Mouse (Mus musculus): ENCODE measurements around the gene Zfp800. TPM values are rescaled to one million over a fixed set of nuclear protein-coding genes. Genes with fewer than 3 reads are reported as not detected.

Zfp800 gene
- polyA plus RNA-seq, 1 experiment from 2014 or later: 11.7 TPM

DNA sequence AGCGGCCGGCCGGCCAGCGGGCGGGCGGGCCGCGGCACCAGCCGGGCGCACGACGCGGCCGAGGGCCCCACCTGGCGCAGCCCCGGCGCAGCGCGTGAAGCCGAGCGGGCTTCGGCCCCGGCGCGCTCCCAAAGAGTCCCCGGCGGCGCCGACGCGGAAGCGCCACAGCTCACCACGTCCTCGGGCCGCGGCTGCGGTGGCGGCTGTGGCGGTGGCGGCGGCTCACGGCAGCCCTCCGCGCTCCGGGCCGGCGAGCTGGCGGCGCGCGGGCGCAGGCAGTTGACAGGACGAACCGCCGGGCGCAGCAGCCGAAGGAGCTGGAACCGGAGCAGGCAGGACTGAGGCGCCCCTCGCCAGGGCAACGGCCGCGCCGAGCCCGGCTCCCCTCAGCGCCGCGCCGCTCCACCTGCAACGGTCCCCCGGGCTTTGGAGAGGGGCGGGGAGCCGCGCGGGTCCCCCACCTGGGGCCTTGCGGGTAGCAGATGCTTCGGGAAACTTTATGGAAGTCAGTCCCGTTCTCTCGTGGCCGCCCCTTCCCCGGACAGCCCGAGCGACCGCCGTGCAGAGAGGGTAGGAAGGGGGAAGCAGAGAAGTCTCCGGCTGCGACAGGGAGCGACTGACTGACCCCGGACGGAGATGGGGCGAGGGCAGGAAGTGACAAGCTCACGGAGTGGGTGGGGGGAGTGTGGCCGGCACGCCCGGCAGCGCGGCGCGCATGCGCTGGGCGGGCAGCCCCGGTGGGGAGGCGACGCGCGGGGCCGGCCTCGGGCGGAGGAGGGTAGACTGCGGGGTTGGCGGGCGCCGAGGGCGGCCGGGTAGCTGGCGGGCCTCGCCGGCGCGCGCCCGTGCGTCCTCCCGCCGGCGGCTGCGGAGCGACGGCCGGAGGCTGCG lies 136.3 kb downstream of the Zfp800 start:
- Histone ChIP-seq H3K4me1 (no peaks in the 10 kb centered on the region), H3K27ac (peak overlapping the region; percentile 95), H3K27me3 (ENCODE audit: insufficient read depth, poor library complexity, severe bottlenecking) (no peaks in the 10 kb centered on the region), H3K36me3 (peaks cover 13% of the 10 kb centered on the region), H3K4me3 (peak overlapping the region; percentile 93), H3K9me3 (no peaks in the 10 kb centered on the region)
- DNase-seq (ENCODE audit: low spot score): peak; percentile 94
- 5% methylated on average over 130 of the region's 131 CpGs for WGBS

DNA sequence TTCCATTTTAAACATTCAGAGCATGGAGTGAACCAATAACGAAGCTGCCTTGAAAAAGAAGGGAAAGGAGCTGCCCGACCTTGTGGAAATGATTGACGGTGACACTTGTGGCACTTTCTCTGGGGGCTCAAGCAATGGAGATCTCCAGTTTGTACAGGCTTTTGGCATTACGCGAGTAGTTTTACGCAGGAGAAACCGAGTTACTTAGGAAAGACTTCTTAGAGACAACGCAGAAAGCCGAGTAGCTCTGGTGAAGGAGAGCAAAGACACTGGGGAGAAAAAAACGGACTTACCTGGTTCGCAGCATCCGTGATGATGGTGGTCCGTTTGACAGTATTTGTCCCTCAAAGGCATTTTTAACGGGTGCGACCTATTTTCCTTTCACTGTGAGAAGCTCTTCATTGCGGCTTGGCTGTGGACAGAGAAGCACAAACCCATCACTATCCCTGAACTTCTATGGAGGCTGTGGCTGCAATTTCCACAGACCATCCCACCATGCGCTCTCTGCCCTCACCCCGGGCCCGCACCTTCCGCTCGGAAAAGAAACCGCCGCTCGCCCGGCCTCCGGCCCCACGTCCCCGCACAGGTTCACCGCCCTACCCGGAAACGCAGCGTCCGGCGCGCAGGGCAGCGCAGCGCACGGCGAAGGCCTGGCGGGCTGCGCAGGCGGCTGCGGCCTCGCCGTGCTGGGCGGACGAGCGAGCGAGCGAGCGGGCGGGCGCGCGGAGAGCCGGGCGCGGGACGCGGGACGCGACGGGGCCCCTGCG lies 137.2 kb downstream of the Zfp800 start:
- peaks cover 18% of the 10 kb centered on the region for H3K36me3 ChIP-seq
- 2% methylated on average over 63 of the region's 64 CpGs for WGBS
- peak overlapping the region; percentile 93 for H3K4me3 ChIP-seq
- H3K27ac ChIP-seq: peak overlapping the region; percentile 95
- no peaks in the 10 kb centered on the region for H3K9me3 ChIP-seq
- no peaks in the 10 kb centered on the region for H3K27me3 ChIP-seq (ENCODE audit: insufficient read depth, poor library complexity, severe bottlenecking)
- no peaks in the 10 kb centered on the region for H3K4me1 ChIP-seq
- DNase-seq (ENCODE audit: low spot score): peak; percentile 79

DNA sequence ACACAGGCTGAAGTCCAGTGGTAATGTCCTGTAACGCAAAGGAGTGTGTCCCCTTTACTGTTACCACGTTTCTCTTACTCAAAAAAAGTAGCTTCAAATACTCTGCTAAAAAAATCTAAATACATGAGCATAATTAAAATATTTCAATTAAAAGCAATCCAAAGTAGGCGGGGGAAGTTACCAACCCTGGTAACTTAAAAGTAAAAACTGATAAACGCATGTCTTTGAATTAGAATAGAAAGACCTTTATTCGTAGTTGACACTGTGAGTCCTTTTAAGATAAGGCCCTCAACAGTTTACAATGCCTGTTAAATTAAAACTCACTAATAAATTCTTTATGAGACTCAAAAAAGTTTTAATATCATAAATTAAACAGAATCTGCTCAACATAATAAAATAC lies 138.1 kb downstream of the Zfp800 start:
- no peak for DNase-seq (ENCODE audit: low spot score)
- 81% methylated on average over 5 of the region's 5 CpGs for WGBS
- H3K36me3 ChIP-seq: peaks cover 24% of the 10 kb centered on the region
- no peaks in the 10 kb centered on the region for H3K4me1 ChIP-seq
- no peaks in the 10 kb centered on the region for H3K27me3 ChIP-seq (ENCODE audit: insufficient read depth, poor library complexity, severe bottlenecking)
- no peak overlapping the region for H3K4me3 ChIP-seq
- no peaks in the 10 kb centered on the region for H3K9me3 ChIP-seq
- no peak overlapping the region for H3K27ac ChIP-seq

DNA sequence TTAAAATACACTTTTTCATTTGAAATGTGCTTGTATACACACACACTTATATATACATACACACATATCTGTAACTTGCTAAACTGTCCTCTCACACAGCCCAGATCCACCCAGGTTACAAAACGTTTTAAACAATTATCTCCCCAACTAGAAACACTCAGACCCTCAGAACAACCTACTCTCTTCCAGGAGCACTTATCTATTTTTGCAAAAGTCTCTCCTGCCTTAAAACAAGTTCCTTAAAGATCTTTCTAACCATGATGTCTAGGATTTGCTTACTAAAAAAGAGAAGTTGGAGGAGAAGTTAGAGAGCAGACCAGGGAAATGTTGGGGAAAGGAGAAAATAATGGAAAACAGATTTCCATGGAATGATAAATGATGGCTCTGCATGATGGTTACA lies 139.4 kb downstream of the Zfp800 start:
- H3K4me3 ChIP-seq: no peak overlapping the region
- H3K4me1 ChIP-seq: no peaks in the 10 kb centered on the region
- no peaks in the 10 kb centered on the region for H3K9me3 ChIP-seq
- WGBS: 47% methylated on average over 1 of the region's 1 CpGs
- no peaks in the 10 kb centered on the region for H3K27me3 ChIP-seq (ENCODE audit: insufficient read depth, poor library complexity, severe bottlenecking)
- no peak overlapping the region for H3K27ac ChIP-seq
- DNase-seq (ENCODE audit: low spot score): no peak
- peaks cover 27% of the 10 kb centered on the region for H3K36me3 ChIP-seq

DNA sequence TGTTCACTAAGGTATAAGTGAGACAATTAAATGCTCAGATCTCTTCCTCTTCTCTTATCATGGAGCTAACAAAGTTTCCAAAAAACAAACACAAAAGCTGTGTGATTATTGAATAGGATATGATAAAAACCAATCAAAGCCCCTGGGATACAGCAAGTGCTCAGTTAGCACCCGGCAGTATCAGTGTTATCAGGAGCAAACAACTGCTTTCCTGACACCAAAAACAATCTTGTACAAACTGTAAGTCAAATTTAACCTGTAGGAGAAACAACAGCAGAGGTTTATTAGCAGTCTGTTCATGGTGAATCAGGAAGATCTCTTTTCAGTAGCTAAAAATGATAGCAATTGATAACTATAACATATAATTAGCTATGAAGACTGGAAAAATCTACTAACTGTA lies 140.0 kb downstream of the Zfp800 start:
- no peaks in the 10 kb centered on the region for H3K4me1 ChIP-seq
- no peak for DNase-seq (ENCODE audit: low spot score)
- H3K9me3 ChIP-seq: no peaks in the 10 kb centered on the region
- 61% methylated on average over 1 of the region's 1 CpGs for WGBS
- no peaks in the 10 kb centered on the region for H3K27me3 ChIP-seq (ENCODE audit: insufficient read depth, poor library complexity, severe bottlenecking)
- peaks cover 31% of the 10 kb centered on the region for H3K36me3 ChIP-seq
- no peak overlapping the region for H3K27ac ChIP-seq
- no peak overlapping the region for H3K4me3 ChIP-seq

DNA sequence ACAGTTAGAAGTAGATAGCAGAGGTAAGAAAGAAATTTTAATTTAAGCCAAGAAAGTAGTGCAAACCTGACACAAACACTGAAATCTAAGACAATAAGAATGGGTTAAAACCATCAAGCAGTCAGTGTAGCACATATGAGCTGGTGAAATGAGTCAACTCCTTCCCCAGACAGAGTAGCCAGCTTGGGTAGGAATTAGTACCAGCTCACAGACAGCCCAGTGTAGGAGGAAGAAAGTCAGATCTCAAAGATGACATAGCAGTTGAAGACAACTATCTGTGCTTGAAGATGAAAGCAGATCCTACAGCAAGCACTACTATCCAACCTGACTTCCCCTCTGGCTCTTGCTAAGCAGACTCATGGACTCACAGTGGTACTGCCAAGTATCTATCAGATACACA lies 145.0 kb downstream of the Zfp800 start:
- no peak for DNase-seq (ENCODE audit: low spot score)
- Histone ChIP-seq H3K36me3 (peaks cover 39% of the 10 kb centered on the region), H3K9me3 (no peaks in the 10 kb centered on the region), H3K27ac (no peak overlapping the region), H3K27me3 (ENCODE audit: insufficient read depth, poor library complexity, severe bottlenecking) (no peaks in the 10 kb centered on the region), H3K4me3 (no peak overlapping the region), H3K4me1 (no peaks in the 10 kb centered on the region)

DNA sequence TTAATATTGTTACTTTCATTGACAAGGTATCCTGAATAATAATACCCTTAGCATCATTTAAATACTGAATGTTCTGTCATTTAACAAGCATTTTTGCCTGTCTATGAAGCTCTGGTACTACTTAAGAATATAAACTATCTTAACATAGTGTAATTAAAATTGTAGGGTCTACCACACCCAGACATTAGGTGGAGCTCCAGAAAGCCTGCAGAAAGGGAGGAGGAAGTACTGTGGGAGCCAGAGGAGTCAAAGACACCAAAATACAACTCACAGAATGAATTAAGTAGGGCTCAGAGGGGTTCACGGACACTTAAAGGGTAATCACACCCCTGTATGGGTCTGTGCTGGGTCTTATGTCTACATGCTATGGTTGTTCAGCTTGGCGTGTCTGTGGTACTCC lies 149.6 kb downstream of the Zfp800 start:
- no peaks in the 10 kb centered on the region for H3K4me1 ChIP-seq
- peaks cover 37% of the 10 kb centered on the region for H3K36me3 ChIP-seq
- 81% methylated on average over 2 of the region's 2 CpGs for WGBS
- H3K27ac ChIP-seq: no peak overlapping the region
- H3K4me3 ChIP-seq: no peak overlapping the region
- no peak for DNase-seq (ENCODE audit: low spot score)
- H3K27me3 ChIP-seq (ENCODE audit: insufficient read depth, poor library complexity, severe bottlenecking): no peaks in the 10 kb centered on the region
- no peaks in the 10 kb centered on the region for H3K9me3 ChIP-seq

DNA sequence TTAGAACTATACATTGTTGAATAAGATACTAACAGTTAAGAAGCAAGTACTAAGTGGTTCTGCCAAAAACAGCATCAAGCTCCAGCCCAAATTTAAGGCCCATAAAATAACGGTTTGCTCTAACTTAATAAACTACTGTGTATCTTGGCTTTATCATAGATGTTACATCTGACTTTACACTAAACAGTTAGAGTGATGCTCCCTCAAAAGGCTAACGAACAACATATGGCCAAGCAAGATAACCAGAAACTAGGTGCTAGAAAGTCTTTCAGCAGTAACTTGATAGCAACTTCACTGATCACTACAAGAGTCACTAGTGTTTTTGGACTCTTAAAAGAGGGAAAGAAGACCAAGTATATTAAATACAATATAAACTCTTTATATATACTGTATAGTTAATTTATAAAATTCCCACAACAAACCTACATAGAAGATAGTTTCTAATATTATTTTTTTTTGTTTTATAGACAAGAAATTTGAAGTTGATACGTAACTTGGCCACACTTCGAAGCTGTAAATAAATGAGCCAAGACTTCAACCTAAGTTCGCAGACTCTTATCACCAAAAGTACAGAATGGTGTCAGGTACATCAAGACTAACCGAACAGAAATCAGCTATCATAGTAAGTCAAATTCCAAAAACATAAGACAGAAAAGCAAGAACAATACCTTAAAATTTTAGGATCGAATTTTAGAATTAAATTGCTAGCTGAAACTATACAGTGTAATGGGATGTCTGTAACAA lies 165.0 kb downstream of the Zfp800 start:
- H3K36me3 ChIP-seq: peaks cover 23% of the 10 kb centered on the region
- H3K27me3 ChIP-seq (ENCODE audit: insufficient read depth, poor library complexity, severe bottlenecking): no peaks in the 10 kb centered on the region
- DNase-seq (ENCODE audit: low spot score): no peak
- H3K4me3 ChIP-seq: no peak overlapping the region
- H3K27ac ChIP-seq: no peak overlapping the region
- no peaks in the 10 kb centered on the region for H3K4me1 ChIP-seq
- H3K9me3 ChIP-seq: no peaks in the 10 kb centered on the region
- 82% methylated on average over 7 of the region's 7 CpGs for WGBS

DNA sequence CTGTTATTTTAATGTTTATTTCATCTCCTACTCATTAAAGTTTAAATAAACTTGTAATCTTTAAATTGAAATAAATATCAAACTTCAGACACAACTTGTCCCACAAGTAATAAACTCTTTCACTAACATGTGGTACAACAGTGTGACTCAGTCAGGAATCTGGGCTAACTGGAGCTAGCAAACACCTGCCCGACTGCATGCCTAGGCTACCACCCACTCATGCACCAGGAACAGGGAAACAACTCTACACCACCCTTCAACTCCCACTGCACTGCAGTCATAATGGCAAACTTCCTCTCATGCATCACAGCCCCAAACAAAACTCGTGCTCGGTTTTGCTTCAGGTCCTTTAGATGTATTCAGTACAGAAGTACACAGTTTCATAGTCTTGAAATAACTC lies 169.7 kb downstream of the Zfp800 start:
- Histone ChIP-seq H3K9me3 (no peaks in the 10 kb centered on the region), H3K4me1 (no peaks in the 10 kb centered on the region), H3K36me3 (peaks cover 17% of the 10 kb centered on the region), H3K27me3 (ENCODE audit: insufficient read depth, poor library complexity, severe bottlenecking) (no peaks in the 10 kb centered on the region), H3K27ac (no peak overlapping the region), H3K4me3 (no peak overlapping the region)
- no peak for DNase-seq (ENCODE audit: low spot score)
- whole genome bisulfite sequencing: 85% methylated on average over 3 of the region's 3 CpGs

DNA sequence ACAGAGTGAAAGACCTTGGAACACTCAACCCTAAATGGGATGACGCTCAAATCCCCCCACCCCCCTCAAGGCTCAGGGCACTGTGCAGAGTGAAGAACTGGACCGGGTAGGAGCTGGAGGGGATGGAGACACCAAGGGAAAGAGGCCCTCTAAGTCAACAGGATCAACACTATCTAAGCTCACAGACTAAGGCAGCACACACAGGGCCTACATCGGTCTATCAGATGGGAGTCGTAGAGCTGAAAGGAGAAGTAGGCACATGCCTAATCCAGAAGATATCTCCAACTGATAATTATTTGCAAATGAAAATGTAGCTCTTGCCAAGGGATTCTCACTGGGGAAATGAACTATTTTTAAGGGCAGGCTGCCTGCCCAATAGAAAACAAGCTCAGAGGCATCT lies 176.8 kb downstream of the Zfp800 start:
- WGBS: 86% methylated on average over 4 of the region's 4 CpGs
- DNase-seq (ENCODE audit: low spot score): no peak

DNA sequence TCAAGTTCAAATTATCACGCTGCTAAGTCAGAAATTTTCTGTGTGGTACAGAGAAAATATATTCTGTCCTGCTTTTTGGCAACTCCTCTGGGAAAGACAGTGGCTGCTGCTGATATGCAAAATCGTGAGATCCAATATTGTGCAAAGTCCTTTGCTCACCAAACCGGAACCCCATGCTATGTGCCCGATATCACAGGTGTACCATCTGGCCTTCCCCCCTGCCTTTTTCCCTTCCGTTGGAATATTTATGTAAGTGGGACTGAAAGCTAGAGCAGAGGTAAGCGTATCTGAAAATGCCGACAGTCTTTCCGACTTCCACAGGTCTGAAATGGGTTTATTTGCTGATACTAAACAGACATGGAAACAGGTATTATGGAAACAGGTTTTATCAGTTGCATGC lies 179.4 kb downstream of the Zfp800 start:
- WGBS: 85% methylated on average over 8 of the region's 8 CpGs

More for the DNA sequence above, 176.8 kb downstream of the Zfp800 start:
- Histone ChIP-seq H3K4me3 (no peak overlapping the region), H3K9me3 (no peaks in the 10 kb centered on the region), H3K36me3 (no peaks in the 10 kb centered on the region; the same call in 1 of the 2 replicates), H3K27ac (no peak overlapping the region), H3K4me1 (no peaks in the 10 kb centered on the region), H3K27me3 (ENCODE audit: insufficient read depth, poor library complexity, severe bottlenecking) (no peaks in the 10 kb centered on the region)

DNA sequence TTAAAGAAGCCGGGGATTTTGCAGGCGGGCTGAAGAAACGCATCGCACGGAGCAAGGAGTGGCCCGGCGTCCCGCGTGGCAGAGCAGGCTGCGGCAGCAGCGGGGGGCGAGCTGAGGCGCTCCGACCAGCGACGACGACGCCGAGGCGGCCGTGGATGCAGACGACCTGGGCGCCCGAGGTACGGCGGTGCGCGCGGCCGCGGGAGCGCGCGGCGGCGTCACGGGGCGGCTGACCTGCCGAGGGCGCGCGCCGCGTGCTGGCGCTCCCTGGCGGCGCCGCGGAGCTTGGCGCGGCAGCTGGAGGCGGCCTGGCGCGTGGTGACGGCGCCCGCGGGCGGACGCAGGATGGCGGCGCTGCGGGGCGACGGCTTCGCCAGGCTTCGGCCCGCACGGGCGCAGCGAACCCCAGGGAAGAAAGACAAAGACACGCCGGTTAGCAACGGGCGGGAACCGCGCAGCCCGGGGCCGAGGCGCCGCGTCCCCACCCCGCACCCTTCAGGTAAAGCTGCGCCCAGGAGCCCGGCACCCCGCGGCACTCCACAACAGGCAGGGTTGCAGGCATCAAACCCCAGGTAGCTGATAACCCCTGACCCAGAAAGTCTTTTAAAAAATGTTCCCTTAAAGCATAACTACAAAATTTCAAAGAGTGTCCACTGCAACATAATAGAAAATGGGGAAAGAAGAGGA lies 182.4 kb downstream of the Zfp800 start:
- 2% methylated on average over 87 of the region's 87 CpGs for WGBS
- peak; percentile 76 for DNase-seq (ENCODE audit: low spot score)
- Histone ChIP-seq H3K27me3 (ENCODE audit: insufficient read depth, poor library complexity, severe bottlenecking) (peaks cover 6% of the 10 kb centered on the region; the same call in 1 of the 2 replicates), H3K4me3 (peak overlapping the region; percentile 72), H3K4me1 (no peaks in the 10 kb centered on the region), H3K9me3 (no peaks in the 10 kb centered on the region), H3K36me3 (no peaks in the 10 kb centered on the region), H3K27ac (peak overlapping the region; percentile 85)

More for the DNA sequence above, 179.4 kb downstream of the Zfp800 start:
- no peaks in the 10 kb centered on the region for H3K4me1 ChIP-seq
- H3K4me3 ChIP-seq: no peak overlapping the region
- H3K36me3 ChIP-seq: no peaks in the 10 kb centered on the region; the same call in 1 of the 2 replicates
- H3K27ac ChIP-seq: no peak overlapping the region
- DNase-seq (ENCODE audit: low spot score): no peak
- H3K27me3 ChIP-seq (ENCODE audit: insufficient read depth, poor library complexity, severe bottlenecking): peaks cover 6% of the 10 kb centered on the region; the same call in 1 of the 2 replicates
- H3K9me3 ChIP-seq: no peaks in the 10 kb centered on the region
